Mouse (Mus musculus) c-Kit-positive CD71-positive TER-119-negative erythroid progenitor cells, embryonic 14.5 days (primary cell): ENCODE data around the gene Olfr301.

ENCODE experiments used
- DNase-seq: peaks from one replicate; pipeline ENCODE4 v3.0.0-alpha.2; 2013; ENCODE audit warnings: low read depth

Gene Olfr301

DNA sequence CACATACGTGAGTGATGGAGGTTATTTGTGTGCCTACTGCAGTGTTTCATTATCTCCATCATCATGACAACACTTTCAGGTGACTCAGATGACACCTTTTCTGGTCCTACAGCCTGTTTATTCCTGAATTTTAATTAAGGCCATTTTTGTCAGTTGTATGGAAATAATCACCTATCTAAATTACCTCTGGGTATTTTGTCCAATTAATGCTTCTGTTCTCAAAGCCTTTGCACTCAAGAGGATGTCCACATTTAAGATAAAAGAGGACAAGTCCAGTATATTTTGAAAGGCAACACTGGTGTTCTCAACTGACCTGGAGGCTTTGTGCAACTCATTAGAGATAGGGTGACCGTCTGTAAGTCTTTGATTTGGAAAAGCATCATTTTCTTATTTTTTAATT lies at the start of gene Olfr301:
TSS of gene Olfr301 (plus strand) at position 301 of the 400 bp plus-strand sequence.
- no peak for DNase-seq

DNA sequence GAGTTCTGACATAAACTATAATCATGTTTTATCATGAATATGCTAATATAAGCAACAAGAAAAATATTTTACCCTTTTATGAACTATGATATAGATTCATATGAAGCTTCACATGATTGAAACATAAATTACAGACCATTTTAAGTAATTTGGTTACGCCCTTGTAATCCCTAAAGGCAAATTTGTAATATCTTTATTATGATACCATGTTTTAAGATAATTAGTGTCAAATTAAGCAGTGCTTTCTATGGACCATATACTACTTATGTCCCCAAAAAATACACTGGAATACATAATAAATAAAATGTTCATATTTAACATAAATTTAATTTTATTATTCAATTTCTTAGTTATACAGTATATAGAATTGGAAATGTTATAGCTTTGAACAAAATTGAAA lies 36.8 kb upstream of the Olfr301 start, which contains the start of gene Olfr305:
TSS of gene Olfr305 (minus strand) at position 101 of the 400 bp plus-strand sequence.
- no peak for DNase-seq

DNA sequence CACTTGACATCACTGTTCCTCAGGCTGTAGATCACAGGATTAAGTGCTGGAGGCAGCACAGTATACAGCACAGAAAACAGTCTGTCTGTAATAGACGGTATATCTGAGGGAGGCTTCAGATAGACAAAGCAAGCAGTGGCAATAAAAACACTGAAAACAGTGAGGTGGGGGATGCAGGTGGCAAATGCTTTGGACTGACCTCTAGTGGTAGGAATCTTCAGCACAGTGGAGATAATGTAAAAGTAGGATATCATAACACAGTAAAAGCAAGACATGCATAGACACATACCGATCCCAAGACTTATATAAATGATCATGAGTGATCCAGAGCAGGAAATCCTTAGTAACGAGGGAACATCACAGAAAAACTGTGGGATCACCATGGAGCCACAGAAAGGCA lies 17.9 kb upstream of the Olfr301 start:
- DNase-seq, result no peak

DNA sequence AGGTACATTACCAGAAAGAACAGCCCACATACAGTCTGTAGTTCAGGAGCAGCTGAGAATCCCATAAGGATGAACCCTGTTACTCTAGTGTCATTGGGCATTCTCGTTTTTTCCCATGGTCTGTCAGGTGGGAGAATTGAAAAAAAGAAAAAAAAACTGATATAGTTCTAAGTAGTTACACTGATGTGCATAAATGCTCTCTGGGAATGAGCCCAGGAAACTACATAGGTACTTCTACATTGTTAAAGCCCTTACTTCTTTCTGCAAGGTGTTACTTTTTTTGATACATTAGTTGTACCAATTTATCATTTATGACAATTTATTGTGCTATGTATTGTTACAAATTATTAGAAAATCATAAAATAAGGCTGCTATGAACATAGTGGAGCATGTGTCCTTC lies 17.1 kb upstream of the Olfr301 start, which contains the start of gene Olfr304:
TSS of gene Olfr304 (minus strand) at position 101 of the 400 bp plus-strand sequence.
- DNase-seq, result no peak

DNA sequence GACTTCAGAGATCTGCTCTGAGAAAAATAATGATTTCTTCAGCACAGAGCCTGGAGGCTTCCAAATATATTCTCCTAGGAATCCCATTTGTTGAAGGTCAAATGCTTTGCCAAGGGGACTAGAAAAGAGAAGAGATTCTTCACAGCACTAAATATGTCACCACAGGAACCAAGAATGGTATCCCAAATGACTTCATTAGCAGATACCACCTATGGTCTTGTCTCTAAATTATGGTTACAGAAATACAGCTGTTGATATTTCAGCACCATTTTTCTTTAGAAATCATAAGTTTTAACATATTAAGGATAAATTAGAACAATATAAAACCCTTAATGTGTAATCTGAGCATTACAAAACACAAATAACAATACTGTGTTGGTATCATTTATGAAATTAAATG lies 6.0 kb upstream of the Olfr301 start, which contains the start of gene Olfr303:
TSS of gene Olfr303 (minus strand) at position 101 of the 400 bp plus-strand sequence.
- DNase-seq, result no peak

DNA sequence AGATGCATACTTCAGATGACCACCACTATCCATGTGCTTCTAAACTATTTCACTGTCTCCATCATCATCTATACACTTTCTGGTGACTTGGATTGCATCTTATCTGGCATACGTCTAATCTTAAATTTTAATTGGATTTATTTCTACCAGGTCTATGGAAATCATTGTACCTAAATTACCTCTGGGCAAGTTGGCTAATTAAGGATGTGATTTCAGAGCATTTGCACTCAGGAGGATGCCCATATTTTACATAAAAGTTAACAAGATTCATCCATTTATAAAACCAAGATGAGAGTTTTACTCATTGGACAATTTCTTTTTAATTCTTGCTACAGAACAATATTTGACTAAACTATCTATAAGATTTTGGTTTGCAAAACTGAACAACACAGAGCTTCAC lies 56.0 kb downstream of the Olfr301 start, which contains the start of gene Olfr299:
TSS of gene Olfr299 (plus strand) at position 301 of the 400 bp plus-strand sequence.
- DNase-seq, result no peak
